Mouse (Mus musculus): ENCODE results near the gene Ptdss2. TPM values are rescaled to one million over a fixed set of nuclear protein-coding genes. Genes with fewer than 3 reads are reported as not detected.

The Ptdss2 gene
- polyA plus RNA-seq, 1 experiment from 2014 or later: 134 TPM

DNA sequence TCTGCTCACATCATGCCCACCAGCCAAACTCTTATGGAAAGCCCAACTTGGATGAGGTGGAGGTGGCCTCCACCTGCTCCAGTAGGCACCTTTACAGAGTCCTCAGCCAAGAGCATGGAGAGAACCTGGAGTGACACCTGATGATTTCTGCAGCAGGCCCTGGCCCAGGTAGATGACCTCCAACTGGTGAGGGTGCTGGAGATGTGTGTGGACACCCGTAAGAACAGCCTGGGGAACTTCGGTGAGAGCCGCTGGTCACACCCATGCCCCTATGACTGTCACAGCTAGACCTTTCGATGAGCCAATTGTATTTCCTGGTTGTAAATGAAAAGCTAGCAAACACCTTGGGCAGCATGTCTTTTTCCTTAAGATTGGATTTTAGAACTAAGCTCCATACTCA is 75.9 kb downstream of the Ptdss2 start:
- no peaks in the 10 kb centered on the region for H3K27me3 ChIP-seq (replicated peaks; ENCODE audit: control insufficient read depth, insufficient read depth, low read length)
- H3K4me2 ChIP-seq: peak overlapping the region; percentile 63
- peaks cover 40% of the 10 kb centered on the region for H3K4me1 ChIP-seq (replicated peaks; ENCODE audit: control insufficient read depth, insufficient read depth, low read length)
- ATAC-seq (replicated peaks; ENCODE audit: low FRiP score): no peak
- H3K36me3 ChIP-seq (ENCODE audit: control insufficient read depth, insufficient read depth, low read length): no peaks in the 10 kb centered on the region
- H3K27ac ChIP-seq (ENCODE audit: low read depth, low read length): 0 out of 2 replicates have a peak overlapping the region, but pooled peaks have one; percentile 55
- no peak for DNase-seq (ENCODE audit: low spot score)
- 88% methylated on average over 4 of the region's 4 CpGs for WGBS
- no peak overlapping the region; the same call in 1 of the 2 replicates for H3K4me3 ChIP-seq (ENCODE audit: low read depth, low read length)
- H3K9me3 ChIP-seq (ENCODE audit: control insufficient read depth, low read length): no peaks in the 10 kb centered on the region
- H3K9ac ChIP-seq (ENCODE audit: low read depth, low read length): no peak overlapping the region; the same call in 1 of the 2 replicates

DNA sequence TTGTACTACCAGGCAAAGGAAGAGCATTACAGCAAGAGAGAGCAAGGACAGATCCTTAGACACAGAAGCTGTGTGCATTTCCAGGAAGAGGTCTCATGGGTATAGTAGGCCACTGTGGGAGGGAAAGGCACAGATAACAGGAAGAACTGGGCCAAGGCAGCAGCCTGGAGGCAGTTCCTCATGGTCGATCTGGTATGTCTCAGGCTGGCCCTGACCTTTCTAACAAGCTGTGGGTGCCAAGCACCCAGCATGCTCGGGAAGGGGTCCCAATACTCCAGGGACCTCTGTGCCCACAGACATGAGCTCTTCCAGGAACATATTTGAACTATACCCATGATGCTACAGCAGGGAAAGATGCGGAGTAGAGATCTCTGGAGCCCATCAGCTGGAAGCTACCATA is 82.4 kb downstream of the Ptdss2 start:
- no peak for ATAC-seq (replicated peaks; ENCODE audit: low FRiP score)
- H3K36me3 ChIP-seq (ENCODE audit: control insufficient read depth, insufficient read depth, low read length): no peaks in the 10 kb centered on the region
- H3K4me3 ChIP-seq (ENCODE audit: low read depth, low read length): no peak overlapping the region
- peaks cover 30% of the 10 kb centered on the region for H3K4me1 ChIP-seq (replicated peaks; ENCODE audit: control insufficient read depth, insufficient read depth, low read length)
- 0 out of 2 replicates have a peak overlapping the region, but pooled peaks have one; percentile 0 for H3K9ac ChIP-seq (ENCODE audit: low read depth, low read length)
- H3K27ac ChIP-seq (ENCODE audit: low read depth, low read length): 0 out of 2 replicates have a peak overlapping the region, but pooled peaks have one; percentile 5
- 61% methylated on average over 3 of the region's 3 CpGs for WGBS
- H3K9me3 ChIP-seq (ENCODE audit: control insufficient read depth, low read length): no peaks in the 10 kb centered on the region
- H3K4me2 ChIP-seq: no peak overlapping the region
- no peaks in the 10 kb centered on the region for H3K27me3 ChIP-seq (replicated peaks; ENCODE audit: control insufficient read depth, insufficient read depth, low read length)
- DNase-seq (ENCODE audit: low spot score): no peak

DNA sequence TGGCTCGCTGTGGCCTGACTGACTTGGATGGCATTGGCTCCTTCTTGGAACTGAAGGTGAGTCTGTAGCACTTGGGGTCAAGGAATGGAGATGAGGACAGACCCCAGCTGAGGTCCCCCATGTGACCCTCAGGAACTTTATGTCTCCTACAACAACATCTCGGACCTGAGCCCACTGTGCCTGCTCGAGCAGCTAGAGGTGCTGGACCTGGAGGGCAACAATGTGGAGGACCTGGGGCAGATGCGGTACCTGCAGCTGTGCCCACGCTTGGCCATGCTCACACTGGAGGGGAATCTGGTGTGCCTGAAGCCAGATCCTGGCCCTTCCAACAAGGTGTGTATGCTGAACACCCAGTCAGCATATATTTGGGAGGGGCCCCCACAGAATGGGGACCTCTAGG is 83.3 kb downstream of the Ptdss2 start:
- H3K4me1 ChIP-seq (replicated peaks; ENCODE audit: control insufficient read depth, insufficient read depth, low read length): peaks cover 38% of the 10 kb centered on the region

DNA sequence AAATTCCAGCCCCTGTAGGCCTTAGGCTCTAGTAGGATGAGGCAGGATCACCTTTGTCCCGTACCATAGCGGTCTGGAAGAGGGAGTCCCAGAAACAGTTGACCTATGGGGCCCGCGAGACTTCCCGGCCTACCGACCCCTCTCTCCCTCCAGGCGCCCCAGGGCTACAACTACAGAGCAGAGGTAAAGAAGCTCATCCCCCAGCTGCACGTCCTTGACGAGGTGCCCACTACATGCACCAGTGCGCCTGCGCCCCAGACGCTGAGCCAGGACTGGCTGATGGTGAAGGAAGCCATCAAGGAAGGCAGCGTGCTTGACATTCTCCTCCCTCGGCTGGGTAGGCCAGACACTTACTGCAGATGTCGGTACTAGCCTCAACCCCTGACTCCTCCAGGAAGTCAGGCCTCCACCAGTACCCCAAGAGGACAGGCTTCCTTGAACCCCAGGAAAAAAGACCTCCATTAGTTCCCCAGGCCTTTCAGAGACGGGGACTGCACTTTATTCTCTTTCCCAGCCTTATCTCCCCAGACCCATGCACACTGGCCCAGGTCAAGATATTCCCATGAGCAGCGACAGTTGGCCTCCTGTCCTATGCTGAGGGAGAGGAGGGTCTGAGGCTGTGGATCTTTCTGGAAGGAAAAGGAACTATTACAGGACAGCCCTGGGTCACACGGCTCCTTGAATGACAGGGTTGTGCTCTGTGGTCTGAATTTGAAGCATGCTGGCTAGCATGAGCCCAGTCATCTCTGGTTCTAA is 84.2 kb downstream of the Ptdss2 start:
- H3K27ac ChIP-seq (ENCODE audit: low read depth, low read length): 0 out of 2 replicates have a peak overlapping the region, but pooled peaks have one; percentile 2
- 80% methylated on average over 18 of the region's 18 CpGs for whole genome bisulfite sequencing
- ATAC-seq (replicated peaks; ENCODE audit: low FRiP score) (peak; percentile 74), DNase-seq (ENCODE audit: low spot score) (no peak)
- H3K27me3 ChIP-seq (replicated peaks; ENCODE audit: control insufficient read depth, insufficient read depth, low read length): peaks cover 5% of the 10 kb centered on the region; the same call in 1 of the 2 replicates
- H3K4me2 ChIP-seq: no peak overlapping the region
- no peak overlapping the region for H3K4me3 ChIP-seq (ENCODE audit: low read depth, low read length)
- no peaks in the 10 kb centered on the region for H3K9me3 ChIP-seq (ENCODE audit: control insufficient read depth, low read length)
- no peak overlapping the region for H3K9ac ChIP-seq (ENCODE audit: low read depth, low read length)
- no peaks in the 10 kb centered on the region for H3K36me3 ChIP-seq (ENCODE audit: control insufficient read depth, insufficient read depth, low read length)
- H3K4me1 ChIP-seq (replicated peaks; ENCODE audit: control insufficient read depth, insufficient read depth, low read length): peaks cover 42% of the 10 kb centered on the region

More for the DNA sequence above, 83.3 kb downstream of the Ptdss2 start:
- WGBS: 90% methylated on average over 5 of the region's 5 CpGs
- no peak overlapping the region for H3K4me3 ChIP-seq (ENCODE audit: low read depth, low read length)
- ATAC-seq (replicated peaks; ENCODE audit: low FRiP score) (no peak), DNase-seq (ENCODE audit: low spot score) (no peak)
- H3K9me3 ChIP-seq (ENCODE audit: control insufficient read depth, low read length): no peaks in the 10 kb centered on the region
- no peak overlapping the region for H3K4me2 ChIP-seq
- H3K36me3 ChIP-seq (ENCODE audit: control insufficient read depth, insufficient read depth, low read length): no peaks in the 10 kb centered on the region
- H3K27ac ChIP-seq (ENCODE audit: low read depth, low read length): no peak overlapping the region
- no peaks in the 10 kb centered on the region for H3K27me3 ChIP-seq (replicated peaks; ENCODE audit: control insufficient read depth, insufficient read depth, low read length)
- no peak overlapping the region for H3K9ac ChIP-seq (ENCODE audit: low read depth, low read length)

Other genes with a start within 250 kb of the Ptdss2 start
- gene Psmd13, start 240.4 kb upstream of the Ptdss2 start, polyA plus RNA-seq (2014; fragmentation: Nextera tagmentation; extraction: Ambion mirVana): 162 and 183 TPM in 2 replicates
- 19.9 and 24.5 TPM in 2 replicates for gene Sirt3, start 240.1 kb upstream of the Ptdss2 start, polyA plus RNA-seq (2014; fragmentation: Nextera tagmentation; extraction: Ambion mirVana)
- 0.97 TPM in 1 of 2 replicates, not detected in the other for gene Cox8b, start 221.9 kb upstream of the Ptdss2 start, polyA plus RNA-seq (2014; fragmentation: Nextera tagmentation; extraction: Ambion mirVana)
- 1.3 and 1.9 TPM in 2 replicates for gene Nlrp6, start 201.5 kb upstream of the Ptdss2 start, polyA plus RNA-seq (2014; fragmentation: Nextera tagmentation; extraction: Ambion mirVana)
- 13.1 and 13.2 TPM in 2 replicates for gene Pgghg, start 181.0 kb upstream of the Ptdss2 start, polyA plus RNA-seq (2014; fragmentation: Nextera tagmentation; extraction: Ambion mirVana)
- gene Ifitm5, start 172.1 kb upstream of the Ptdss2 start, polyA plus RNA-seq (2014; fragmentation: Nextera tagmentation; extraction: Ambion mirVana): 0.58 and 0.60 TPM in 2 replicates
- not detected in 2 replicates for gene Gm45717, start 166.4 kb upstream of the Ptdss2 start, polyA plus RNA-seq (2014; fragmentation: Nextera tagmentation; extraction: Ambion mirVana)
- 478 and 500 TPM in 2 replicates for gene Ifitm2, start 166.4 kb upstream of the Ptdss2 start, polyA plus RNA-seq (2014; fragmentation: Nextera tagmentation; extraction: Ambion mirVana)
- gene Ifitm1, start 155.2 kb upstream of the Ptdss2 start, polyA plus RNA-seq (2014; fragmentation: Nextera tagmentation; extraction: Ambion mirVana): 32.7 and 33.5 TPM in 2 replicates
- gene Ifitm3, start 111.6 kb upstream of the Ptdss2 start, polyA plus RNA-seq (2014; fragmentation: Nextera tagmentation; extraction: Ambion mirVana): 45.0 and 47.5 TPM in 2 replicates
- gene Ifitm6, start 104.5 kb upstream of the Ptdss2 start, polyA plus RNA-seq (2014; fragmentation: Nextera tagmentation; extraction: Ambion mirVana): 0.90 and 0.97 TPM in 2 replicates
- not detected in 2 replicates for gene Gm17387, start 93.3 kb upstream of the Ptdss2 start, polyA plus RNA-seq (2014; fragmentation: Nextera tagmentation; extraction: Ambion mirVana)
- 3.4 and 4.7 TPM in 2 replicates for gene B4galnt4, start 61.3 kb upstream of the Ptdss2 start, polyA plus RNA-seq (2014; fragmentation: Nextera tagmentation; extraction: Ambion mirVana)
- 1.9 and 2.7 TPM in 2 replicates for gene Pkp3, start 44.2 kb upstream of the Ptdss2 start, polyA plus RNA-seq (2014; fragmentation: Nextera tagmentation; extraction: Ambion mirVana)
- gene Sigirr, start 21.8 kb upstream of the Ptdss2 start, polyA plus RNA-seq (2014; fragmentation: Nextera tagmentation; extraction: Ambion mirVana): 21.4 and 23.5 TPM in 2 replicates
- 0.09 and 0.41 TPM in 2 replicates for gene Ano9, start 4.6 kb upstream of the Ptdss2 start, polyA plus RNA-seq (2014; fragmentation: Nextera tagmentation; extraction: Ambion mirVana)
- 91.2 and 93.7 TPM in 2 replicates for gene Rnh1, start 50.5 kb downstream of the Ptdss2 start, polyA plus RNA-seq (2014; fragmentation: Nextera tagmentation; extraction: Ambion mirVana)
- gene Hras, start 71.6 kb downstream of the Ptdss2 start, polyA plus RNA-seq (2014; fragmentation: Nextera tagmentation; extraction: Ambion mirVana): 112 and 118 TPM in 2 replicates
- 20.8 and 20.9 TPM in 2 replicates for gene Lrrc56, start 71.8 kb downstream of the Ptdss2 start, polyA plus RNA-seq (2014; fragmentation: Nextera tagmentation; extraction: Ambion mirVana)
- gene Lmntd2, start 91.7 kb downstream of the Ptdss2 start, polyA plus RNA-seq (2014; fragmentation: Nextera tagmentation; extraction: Ambion mirVana): 1.8 and 2.6 TPM in 2 replicates
- 35.1 TPM in 2 replicates for gene Rassf7, start 93.5 kb downstream of the Ptdss2 start, polyA plus RNA-seq (2014; fragmentation: Nextera tagmentation; extraction: Ambion mirVana)
- 70.9 and 81.0 TPM in 2 replicates for gene Phrf1, start 106.4 kb downstream of the Ptdss2 start, polyA plus RNA-seq (2014; fragmentation: Nextera tagmentation; extraction: Ambion mirVana)
- 4.0 and 4.1 TPM in 2 replicates for gene Irf7, start 144.1 kb downstream of the Ptdss2 start, polyA plus RNA-seq (2014; fragmentation: Nextera tagmentation; extraction: Ambion mirVana)
- gene Cdhr5, start 154.4 kb downstream of the Ptdss2 start, polyA plus RNA-seq (2014; fragmentation: Nextera tagmentation; extraction: Ambion mirVana): 0.44 and 0.53 TPM in 2 replicates
- 1.2 and 1.6 TPM in 2 replicates for gene Sct, start 156.8 kb downstream of the Ptdss2 start, polyA plus RNA-seq (2014; fragmentation: Nextera tagmentation; extraction: Ambion mirVana)
- gene Drd4, start 169.6 kb downstream of the Ptdss2 start, polyA plus RNA-seq (2014; fragmentation: Nextera tagmentation; extraction: Ambion mirVana): 0.16 and 0.17 TPM in 2 replicates
- gene Deaf1, start 205.3 kb downstream of the Ptdss2 start, polyA plus RNA-seq (2014; fragmentation: Nextera tagmentation; extraction: Ambion mirVana): 48.6 and 54.0 TPM in 2 replicates
- gene Tmem80, start 205.4 kb downstream of the Ptdss2 start, polyA plus RNA-seq (2014; fragmentation: Nextera tagmentation; extraction: Ambion mirVana): 22.2 and 27.4 TPM in 2 replicates
- 5.4 and 7.7 TPM in 2 replicates for gene Eps8l2, start 216.5 kb downstream of the Ptdss2 start, polyA plus RNA-seq (2014; fragmentation: Nextera tagmentation; extraction: Ambion mirVana)